Mouse (Mus musculus): Measurements from ENCODE around the gene Cavin4. TPM values are rescaled to one million over a fixed set of nuclear protein-coding genes. Genes with fewer than 3 reads are reported as not detected.

Gene Cavin4
- polyA plus RNA-seq (2014; fragmentation: Nextera tagmentation; extraction: Ambion mirVana): 2.7 TPM in 2 replicates

DNA sequence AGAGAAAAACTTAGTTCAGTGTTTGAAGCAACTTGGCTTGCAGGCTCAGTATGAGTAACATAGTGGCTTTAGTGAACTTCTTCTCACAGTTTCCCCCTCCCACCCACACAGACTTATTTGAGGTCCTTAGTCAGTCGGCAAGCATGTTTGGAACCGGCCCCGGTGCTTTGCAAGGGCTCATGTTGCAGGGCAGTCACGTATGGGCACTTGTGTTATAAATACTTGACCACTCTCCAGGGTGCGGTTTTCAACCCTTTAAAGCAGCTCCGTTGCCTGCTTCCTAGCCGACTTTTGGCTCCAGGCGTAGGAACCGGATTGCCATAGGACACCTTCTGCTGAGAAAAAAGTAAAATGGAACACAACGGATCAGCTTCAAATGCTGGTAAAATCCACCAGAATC lies at the start of gene Cavin4:
Cavin4 (plus strand) TSS at position 244 of the 400 bp plus-strand sequence.
- Histone ChIP-seq H3K9me3 (ENCODE audit: control insufficient read depth, low read length) (no peaks in the 10 kb centered on the region), H3K27me3 (ENCODE audit: control insufficient read depth, insufficient read depth, low read length) (no peaks in the 10 kb centered on the region), H3K4me3 (ENCODE audit: low read depth, low read length) (no peak within 1 kb of the TSS), H3K4me2 (ENCODE audit: low read depth, low read length) (no peak within 1 kb of the TSS), H3K9ac (replicated peaks; ENCODE audit: low read depth, low read length) (no peak within 1 kb of the TSS), H3K27ac (ENCODE audit: low read depth, low read length) (no peak within 1 kb of the TSS), H3K36me3 (ENCODE audit: control insufficient read depth, insufficient read depth, low read length) (peaks cover 28% of the 10 kb centered on the region), H3K4me1 (ENCODE audit: control insufficient read depth, insufficient read depth, low read length) (no peaks in the 10 kb centered on the region)
- ATAC-seq (ENCODE audit: low read depth): no peak
- WGBS: 91% methylated on average over 10 of the region's 10 CpGs

DNA sequence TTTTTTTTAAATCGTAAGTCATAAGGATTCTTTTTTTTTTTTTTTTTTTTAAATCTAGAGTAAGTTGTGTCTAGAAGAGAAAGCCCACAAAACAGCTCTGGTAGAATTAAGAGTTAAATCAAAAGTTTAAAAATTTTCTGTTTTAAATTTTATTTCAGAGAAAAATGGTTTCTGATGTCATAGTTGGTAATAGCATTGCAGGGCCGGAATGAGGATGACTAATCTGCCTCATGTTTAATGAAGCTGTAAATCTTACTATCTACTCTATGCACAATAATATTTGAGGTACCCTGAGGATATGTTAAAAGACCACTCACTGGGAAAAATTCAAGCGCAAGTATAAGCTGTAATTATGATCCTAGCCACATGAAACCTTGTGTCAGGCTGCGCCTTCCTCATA lies 47.8 kb upstream of the Cavin4 start:
- 79% methylated on average over 4 of the region's 4 CpGs for WGBS
- H3K36me3 ChIP-seq (ENCODE audit: control insufficient read depth, insufficient read depth, low read length): peaks cover 7% of the 10 kb centered on the region
- no peaks in the 10 kb centered on the region for H3K9me3 ChIP-seq (ENCODE audit: control insufficient read depth, low read length)

DNA sequence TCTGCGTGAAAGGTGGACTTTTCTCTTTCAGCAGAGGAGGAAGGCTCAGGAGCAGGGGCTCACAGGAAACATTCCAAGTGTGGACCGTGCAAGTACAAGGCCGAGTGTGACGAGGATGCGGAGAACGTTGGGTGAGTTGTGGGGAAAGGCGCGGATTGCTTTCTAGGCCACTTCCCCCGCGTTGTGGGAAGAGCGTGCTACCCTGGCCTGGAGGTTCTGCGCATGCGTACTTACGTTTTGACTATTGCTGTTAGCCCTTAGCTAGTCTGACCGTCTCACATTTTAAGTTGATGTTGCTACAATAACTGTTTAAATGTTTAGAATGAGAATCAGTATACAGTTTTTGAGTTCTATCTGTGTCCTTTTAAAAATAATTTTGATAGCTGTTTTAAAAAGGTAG lies 46.1 kb upstream of the Cavin4 start:
- no peak for ATAC-seq (ENCODE audit: low read depth)
- H3K27me3 ChIP-seq (ENCODE audit: control insufficient read depth, insufficient read depth, low read length): no peaks in the 10 kb centered on the region
- H3K4me2 ChIP-seq (ENCODE audit: low read depth, low read length): no peak overlapping the region
- no peaks in the 10 kb centered on the region for H3K4me1 ChIP-seq (ENCODE audit: control insufficient read depth, insufficient read depth, low read length)
- WGBS: 96% methylated on average over 15 of the region's 15 CpGs
- H3K9ac ChIP-seq (replicated peaks; ENCODE audit: low read depth, low read length): no peak overlapping the region
- H3K36me3 ChIP-seq (ENCODE audit: control insufficient read depth, insufficient read depth, low read length): peaks cover 7% of the 10 kb centered on the region; the same call in 1 of the 2 replicates
- H3K4me3 ChIP-seq (ENCODE audit: low read depth, low read length): no peak overlapping the region
- H3K9me3 ChIP-seq (ENCODE audit: control insufficient read depth, low read length): no peaks in the 10 kb centered on the region
- no peak overlapping the region for H3K27ac ChIP-seq (ENCODE audit: low read depth, low read length)

More for the DNA sequence above, 47.8 kb upstream of the Cavin4 start:
- Histone ChIP-seq H3K9ac (replicated peaks; ENCODE audit: low read depth, low read length) (no peak overlapping the region), H3K4me3 (ENCODE audit: low read depth, low read length) (no peak overlapping the region), H3K4me2 (ENCODE audit: low read depth, low read length) (no peak overlapping the region), H3K27ac (ENCODE audit: low read depth, low read length) (no peak overlapping the region), H3K4me1 (ENCODE audit: control insufficient read depth, insufficient read depth, low read length) (no peaks in the 10 kb centered on the region), H3K27me3 (ENCODE audit: control insufficient read depth, insufficient read depth, low read length) (no peaks in the 10 kb centered on the region)
- ATAC-seq (ENCODE audit: low read depth): no peak

DNA sequence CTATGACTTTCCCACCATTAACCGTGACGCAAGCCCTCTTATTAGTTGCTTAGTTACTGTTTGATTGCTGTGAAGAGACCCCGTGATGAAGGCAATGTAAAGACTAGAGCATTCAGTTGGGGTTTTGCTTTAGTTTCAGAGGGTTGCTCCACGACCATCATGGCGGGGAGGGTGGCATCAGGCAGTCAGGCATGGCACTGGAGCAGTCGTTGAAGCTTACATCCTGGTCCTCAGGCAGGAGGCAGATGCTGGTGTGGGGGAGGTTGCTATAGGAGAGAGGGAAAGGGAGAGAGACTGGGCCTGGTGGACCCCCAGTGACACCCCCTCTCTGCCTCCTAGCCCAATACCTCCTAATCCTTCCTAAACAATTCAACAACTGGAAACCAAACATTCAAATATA lies 43.2 kb upstream of the Cavin4 start:
- 92% methylated on average over 6 of the region's 6 CpGs for WGBS
- Histone ChIP-seq H3K4me2 (ENCODE audit: low read depth, low read length) (no peak overlapping the region), H3K4me3 (ENCODE audit: low read depth, low read length) (no peak overlapping the region), H3K27ac (ENCODE audit: low read depth, low read length) (no peak overlapping the region), H3K9me3 (ENCODE audit: control insufficient read depth, low read length) (no peaks in the 10 kb centered on the region), H3K4me1 (ENCODE audit: control insufficient read depth, insufficient read depth, low read length) (no peaks in the 10 kb centered on the region), H3K36me3 (ENCODE audit: control insufficient read depth, insufficient read depth, low read length) (peaks cover 3% of the 10 kb centered on the region; the same call in 1 of the 2 replicates), H3K9ac (replicated peaks; ENCODE audit: low read depth, low read length) (no peak overlapping the region), H3K27me3 (ENCODE audit: control insufficient read depth, insufficient read depth, low read length) (no peaks in the 10 kb centered on the region)
- no peak for ATAC-seq (ENCODE audit: low read depth)

DNA sequence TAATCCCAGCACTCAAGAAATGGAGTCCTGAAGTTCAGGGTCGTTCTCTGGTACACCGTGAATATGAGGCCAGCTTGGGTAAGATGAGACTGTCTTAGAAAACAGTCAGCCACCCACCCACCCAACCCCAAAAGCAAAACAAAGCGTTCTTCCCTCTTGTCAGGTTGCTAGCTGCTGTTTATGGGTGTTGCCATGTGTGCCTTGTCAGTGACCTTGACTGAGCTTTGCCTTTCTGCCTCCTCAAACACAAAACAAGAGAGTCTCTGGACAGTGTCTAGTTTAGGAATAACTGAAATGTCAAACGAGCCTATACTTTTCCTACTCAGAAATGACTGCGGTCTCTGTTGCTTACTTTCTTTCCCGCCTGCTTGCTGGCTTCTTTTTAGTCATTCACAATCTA lies 41.1 kb upstream of the Cavin4 start:
- Histone ChIP-seq H3K9me3 (ENCODE audit: control insufficient read depth, low read length) (no peaks in the 10 kb centered on the region), H3K9ac (replicated peaks; ENCODE audit: low read depth, low read length) (no peak overlapping the region), H3K27ac (ENCODE audit: low read depth, low read length) (no peak overlapping the region), H3K4me1 (ENCODE audit: control insufficient read depth, insufficient read depth, low read length) (no peaks in the 10 kb centered on the region), H3K4me3 (ENCODE audit: low read depth, low read length) (no peak overlapping the region), H3K36me3 (ENCODE audit: control insufficient read depth, insufficient read depth, low read length) (peaks cover 5% of the 10 kb centered on the region), H3K4me2 (ENCODE audit: low read depth, low read length) (no peak overlapping the region), H3K27me3 (ENCODE audit: control insufficient read depth, insufficient read depth, low read length) (no peaks in the 10 kb centered on the region)
- no peak for ATAC-seq (ENCODE audit: low read depth)
- WGBS: 99% methylated on average over 6 of the region's 6 CpGs

DNA sequence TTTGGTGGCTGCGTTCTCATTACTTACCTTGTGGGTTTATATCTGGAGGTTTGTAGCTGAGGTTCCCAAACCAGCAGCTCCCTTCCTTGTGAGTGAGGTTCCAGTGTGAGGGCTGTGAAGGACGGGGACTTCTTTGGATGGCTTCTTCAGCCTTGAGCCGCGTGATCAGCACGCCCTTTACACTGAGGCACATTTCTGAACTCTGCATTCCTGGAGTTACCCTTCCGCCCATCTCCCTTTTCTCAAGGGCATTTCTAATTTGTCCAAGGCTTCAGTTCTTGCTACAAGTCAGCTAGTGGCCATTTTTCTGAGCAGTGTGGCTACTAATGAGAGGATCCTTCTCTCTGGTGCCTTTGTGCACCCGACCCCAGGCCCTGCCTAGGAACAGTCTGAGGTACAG lies 40.4 kb upstream of the Cavin4 start:
- Histone ChIP-seq H3K4me2 (ENCODE audit: low read depth, low read length) (no peak overlapping the region), H3K4me1 (ENCODE audit: control insufficient read depth, insufficient read depth, low read length) (no peaks in the 10 kb centered on the region), H3K27me3 (ENCODE audit: control insufficient read depth, insufficient read depth, low read length) (no peaks in the 10 kb centered on the region), H3K36me3 (ENCODE audit: control insufficient read depth, insufficient read depth, low read length) (peaks cover 5% of the 10 kb centered on the region; the same call in 1 of the 2 replicates), H3K9ac (replicated peaks; ENCODE audit: low read depth, low read length) (no peak overlapping the region), H3K4me3 (ENCODE audit: low read depth, low read length) (no peak overlapping the region), H3K27ac (ENCODE audit: low read depth, low read length) (no peak overlapping the region), H3K9me3 (ENCODE audit: control insufficient read depth, low read length) (no peaks in the 10 kb centered on the region)
- no peak for ATAC-seq (ENCODE audit: low read depth)
- 97% methylated on average over 7 of the region's 7 CpGs for WGBS

DNA sequence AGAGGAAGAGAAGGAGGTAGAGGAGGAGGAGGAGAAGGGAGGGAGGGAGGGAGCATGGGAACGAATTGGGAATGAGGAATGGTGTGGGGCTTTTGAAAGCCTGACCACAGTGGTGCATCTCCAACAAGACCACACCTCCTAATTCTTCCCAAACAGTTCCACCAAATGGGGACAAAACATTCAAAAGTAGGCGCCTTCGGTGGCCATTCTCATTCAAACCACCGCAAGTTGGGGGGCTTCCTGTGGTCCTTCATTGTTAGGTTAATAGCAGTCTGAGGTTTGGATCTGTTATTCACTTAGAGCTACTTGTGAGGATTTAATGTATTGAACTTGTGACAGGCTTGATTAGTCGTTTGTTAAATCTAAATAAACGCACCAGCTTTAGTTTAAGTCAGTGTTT lies 38.4 kb upstream of the Cavin4 start:
- H3K27ac ChIP-seq (ENCODE audit: low read depth, low read length): no peak overlapping the region
- no peak for ATAC-seq (ENCODE audit: low read depth)
- no peaks in the 10 kb centered on the region for H3K9me3 ChIP-seq (ENCODE audit: control insufficient read depth, low read length)
- WGBS: 69% methylated on average over 6 of the region's 6 CpGs
- H3K27me3 ChIP-seq (ENCODE audit: control insufficient read depth, insufficient read depth, low read length): no peaks in the 10 kb centered on the region
- H3K4me1 ChIP-seq (ENCODE audit: control insufficient read depth, insufficient read depth, low read length): no peaks in the 10 kb centered on the region
- H3K9ac ChIP-seq (replicated peaks; ENCODE audit: low read depth, low read length): no peak overlapping the region
- H3K4me3 ChIP-seq (ENCODE audit: low read depth, low read length): no peak overlapping the region
- H3K36me3 ChIP-seq (ENCODE audit: control insufficient read depth, insufficient read depth, low read length): peaks cover 5% of the 10 kb centered on the region
- H3K4me2 ChIP-seq (ENCODE audit: low read depth, low read length): no peak overlapping the region

DNA sequence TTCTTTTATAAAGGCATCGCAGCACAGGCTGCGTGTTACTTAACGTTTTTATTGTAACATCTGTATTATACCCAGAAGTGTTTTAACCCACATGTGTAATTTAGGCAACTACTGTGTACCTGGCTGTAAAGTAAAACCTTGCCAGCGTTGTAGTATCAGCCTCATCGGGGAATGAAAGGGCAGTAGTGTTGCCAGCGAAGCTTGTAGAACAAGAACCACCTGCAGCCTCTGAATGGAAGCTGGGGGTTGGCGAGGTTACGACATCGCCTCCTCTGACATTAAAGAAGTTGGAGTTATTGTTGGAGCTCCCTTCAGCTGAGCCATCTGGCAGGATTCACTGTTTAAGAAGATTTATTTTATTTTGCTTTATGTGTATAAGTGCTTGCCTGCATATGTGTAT lies 37.5 kb upstream of the Cavin4 start:
- 71% methylated on average over 9 of the region's 9 CpGs for WGBS

DNA sequence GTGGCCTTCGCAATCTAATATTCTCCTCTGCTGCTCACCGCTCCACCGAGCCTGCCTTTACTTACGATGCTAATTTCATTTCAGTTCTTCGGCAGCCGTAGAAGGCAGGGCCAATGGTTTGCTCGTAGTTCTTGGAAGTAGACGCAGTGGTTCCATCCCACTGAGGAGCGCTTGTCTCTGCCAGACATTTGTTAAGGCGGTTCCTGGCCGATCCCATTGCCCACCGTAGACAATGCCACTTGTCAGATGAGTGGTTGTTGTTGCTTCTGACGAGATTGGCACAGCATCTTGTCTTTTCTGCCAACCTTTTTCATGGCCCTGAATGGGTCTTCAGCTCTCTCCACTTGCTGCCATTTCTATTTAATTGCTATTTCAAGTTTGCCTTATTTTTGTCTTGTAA lies 33.9 kb upstream of the Cavin4 start:
- Histone ChIP-seq H3K9ac (replicated peaks; ENCODE audit: low read depth, low read length) (no peak overlapping the region), H3K4me3 (ENCODE audit: low read depth, low read length) (no peak overlapping the region), H3K4me2 (ENCODE audit: low read depth, low read length) (no peak overlapping the region), H3K36me3 (ENCODE audit: control insufficient read depth, insufficient read depth, low read length) (peaks cover 5% of the 10 kb centered on the region), H3K27ac (ENCODE audit: low read depth, low read length) (no peak overlapping the region), H3K27me3 (ENCODE audit: control insufficient read depth, insufficient read depth, low read length) (no peaks in the 10 kb centered on the region), H3K4me1 (ENCODE audit: control insufficient read depth, insufficient read depth, low read length) (no peaks in the 10 kb centered on the region), H3K9me3 (ENCODE audit: control insufficient read depth, low read length) (no peaks in the 10 kb centered on the region)
- WGBS: 91% methylated on average over 13 of the region's 13 CpGs
- no peak for ATAC-seq (ENCODE audit: low read depth)

More for the DNA sequence above, 37.5 kb upstream of the Cavin4 start:
- no peak for ATAC-seq (ENCODE audit: low read depth)
- no peak overlapping the region for H3K4me3 ChIP-seq (ENCODE audit: low read depth, low read length)
- no peaks in the 10 kb centered on the region for H3K9me3 ChIP-seq (ENCODE audit: control insufficient read depth, low read length)
- H3K27me3 ChIP-seq (ENCODE audit: control insufficient read depth, insufficient read depth, low read length): no peaks in the 10 kb centered on the region
- H3K4me2 ChIP-seq (ENCODE audit: low read depth, low read length): no peak overlapping the region
- H3K9ac ChIP-seq (replicated peaks; ENCODE audit: low read depth, low read length): no peak overlapping the region
- H3K27ac ChIP-seq (ENCODE audit: low read depth, low read length): no peak overlapping the region
- peaks cover 5% of the 10 kb centered on the region for H3K36me3 ChIP-seq (ENCODE audit: control insufficient read depth, insufficient read depth, low read length)
- no peaks in the 10 kb centered on the region for H3K4me1 ChIP-seq (ENCODE audit: control insufficient read depth, insufficient read depth, low read length)
